Mouse (Mus musculus) layer of hippocampus, adult 8-10 months (tissue): Measurements from ENCODE around the gene Fry. TPM values are rescaled to one million over a fixed set of nuclear protein-coding genes. Genes with fewer than 3 reads are reported as not detected.

Experiments
- DNase-seq, 2 experiments: peaks; one replicate each; pipeline ENCODE4 v3.0.0; 2022; ENCODE audit warnings: low spot score in 2 of 2
- total RNA-seq, 4 experiments: library from RNA; stranded (reverse); gene quantifications; 2 replicates each; pipeline ENCODE4 v1.2.4; 2022

Gene Fry
- total RNA-seq, 4 experiments from 2014 or later, result 173 to 253 (median 207) TPM

- no peak for DNase-seq
These were observed 11.7 kb downstream of the Fry start for GRCm38 (mm10) chr5:150130144-150130543.

GRCm38 (mm10) chr5:150131166-150131565, 12.7 kb downstream of the Fry start:
- no peak for DNase-seq

- no peak for DNase-seq
These were observed 16.2 kb downstream of the Fry start for GRCm38 (mm10) chr5:150134651-150135050.

- DNase-seq, result no peak
These were observed 17.1 kb downstream of the Fry start for GRCm38 (mm10) chr5:150135529-150135928.

GRCm38 (mm10) chr5:150137772-150138451, 19.5 kb downstream of the Fry start:
- no peak for DNase-seq

GRCm38 (mm10) chr5:150140513-150140912, 22.1 kb downstream of the Fry start:
- no peak for DNase-seq

GRCm38 (mm10) chr5:150145967-150146366, 27.5 kb downstream of the Fry start:
- DNase-seq, result no peak

GRCm38 (mm10) chr5:150146612-150147011, 28.2 kb downstream of the Fry start:
- no peak for DNase-seq

GRCm38 (mm10) chr5:150149725-150150124, 31.3 kb downstream of the Fry start:
- no peak for DNase-seq

GRCm38 (mm10) chr5:150150986-150151385, 32.5 kb downstream of the Fry start:
- DNase-seq, result no peak

- peak; percentile 47 to 61 for DNase-seq
These were observed 33.8 kb downstream of the Fry start for GRCm38 (mm10) chr5:150152071-150152879.

- DNase-seq, result peak in 1 of 2 experiments; percentile 44
These were observed 34.4 kb downstream of the Fry start for GRCm38 (mm10) chr5:150152880-150153281.

- DNase-seq, result no peak
These were observed 36.9 kb downstream of the Fry start for GRCm38 (mm10) chr5:150155388-150155787.

GRCm38 (mm10) chr5:150156063-150156786, 37.8 kb downstream of the Fry start:
- DNase-seq, result no peak

GRCm38 (mm10) chr5:150157682-150158081, 39.2 kb downstream of the Fry start:
- DNase-seq, result no peak

- DNase-seq, result no peak
These were observed 40.7 kb downstream of the Fry start for GRCm38 (mm10) chr5:150159151-150159550.

GRCm38 (mm10) chr5:150161193-150161592, 42.7 kb downstream of the Fry start:
- DNase-seq, result no peak

- no peak for DNase-seq
These were observed 43.5 kb downstream of the Fry start for GRCm38 (mm10) chr5:150161898-150162297.

- no peak for DNase-seq
These were observed 46.2 kb downstream of the Fry start for GRCm38 (mm10) chr5:150164671-150165070.

GRCm38 (mm10) chr5:150166811-150167210, 48.4 kb downstream of the Fry start:
- no peak for DNase-seq

- DNase-seq, result no peak
These were observed 48.8 kb downstream of the Fry start for GRCm38 (mm10) chr5:150167287-150167686.

GRCm38 (mm10) chr5:150168712-150169111, 50.3 kb downstream of the Fry start:
- peak; percentile 64 to 76 for DNase-seq
